Mouse (Mus musculus) neural tube, embryonic 14.5 days (tissue): ENCODE measurements at regions not wholly inside any gene's neighbourhood (a gene's known extent, or its start where the extent isn't known, plus 50 kb on each side); places are given as distances from the start of the nearest gene placed in this dataset.

Source experiments
- ATAC-seq: fragments of 200-750 bp; cut with Nextera tagmentation; 2 replicates; pipeline ENCODE4 v1.8.0; 2017; ENCODE audit warnings: low read depth, mild to moderate bottlenecking, moderate TSS enrichment, moderate library complexity
- H3K27ac ChIP-seq: fragments of 300-500 bp; sonication (generic); 2 replicates; pipeline ENCODE4 v1.5.1; 2014; ENCODE audit warnings: low read depth, mild to moderate bottlenecking, control low read depth, low read length, moderate library complexity, mixed read lengths
- H3K27me3 ChIP-seq: fragments of 300-500 bp; sonication (generic); 2 replicates; pipeline ENCODE4 v1.6.1; 2014; ENCODE audit warnings: low read length; ENCODE audit not compliant: control insufficient read depth, insufficient read depth
- H3K36me3 ChIP-seq: fragments of 300-500 bp; sonication (generic); 2 replicates; pipeline ENCODE4 v1.6.1; 2014; ENCODE audit warnings: low read length, mixed read lengths; ENCODE audit not compliant: control insufficient read depth, insufficient read depth
- H3K4me1 ChIP-seq: fragments of 300-500 bp; sonication (generic); 2 replicates; pipeline ENCODE4 v1.6.1; 2014; ENCODE audit warnings: low read length; ENCODE audit not compliant: control insufficient read depth, insufficient read depth
- H3K4me2 ChIP-seq: fragments of 300-500 bp; sonication (generic); 2 replicates; pipeline ENCODE4 v1.6.1; 2014; ENCODE audit warnings: mild to moderate bottlenecking, low read depth, low read length, control low read depth
- H3K4me3 ChIP-seq: fragments of 300-500 bp; sonication (generic); 2 replicates; pipeline ENCODE4 v1.5.1; 2014; ENCODE audit warnings: low read depth, low read length, control low read depth, mixed read lengths
- H3K9ac ChIP-seq: fragments of 300-500 bp; sonication (generic); replicated peaks from 2 replicates; pipeline ENCODE4 v1.6.1; 2014; ENCODE audit warnings: low read depth, mild to moderate bottlenecking, control low read depth, low read length, mixed read lengths
- H3K9me3 ChIP-seq: fragments of 300-500 bp; sonication (generic); 2 replicates; pipeline ENCODE4 v1.6.1; 2016; ENCODE audit warnings: low read length; ENCODE audit not compliant: control insufficient read depth
- WGBS: fragments of 180-500 bp; shearing (Covaris S2); extraction: QIAGEN DNeasy Blood & Tissue Kit; methylation state at CpG from one replicate; pipeline ENCODE4 v1.1.7; 2014; 5-methylcytosine and 5-hydroxymethylcytosine counted together

GRCm38 (mm10) chr10:17213310-17214064 is 509.5 kb upstream of the Cited2 start:
- ATAC-seq = peak; percentile 49; the same call in 1 of the 2 replicates
- Histone ChIP-seq H3K9ac (no peak overlapping the region), H3K9me3 (no peaks in the 10 kb centered on the region), H3K4me3 (no peak overlapping the region), H3K4me1 (no peaks in the 10 kb centered on the region), H3K27ac (no peak overlapping the region), H3K27me3 (no peaks in the 10 kb centered on the region), H3K36me3 (no peaks in the 10 kb centered on the region), H3K4me2 (no peak overlapping the region)
- WGBS = 23% methylated on average over 7 of the region's 7 CpGs

GRCm38 (mm10) chr10:17214065-17214440 is 509.0 kb upstream of the Cited2 start:
- Histone ChIP-seq H3K9ac (no peak overlapping the region), H3K9me3 (no peaks in the 10 kb centered on the region), H3K4me3 (no peak overlapping the region), H3K27ac (no peak overlapping the region), H3K27me3 (no peaks in the 10 kb centered on the region), H3K4me1 (no peaks in the 10 kb centered on the region), H3K36me3 (no peaks in the 10 kb centered on the region), H3K4me2 (no peak overlapping the region)
- WGBS = 85% methylated on average over 2 of the region's 2 CpGs
- no peak for ATAC-seq

- Histone ChIP-seq H3K4me2 (no peak overlapping the region), H3K27ac (no peak overlapping the region), H3K4me3 (no peak overlapping the region), H3K36me3 (no peaks in the 10 kb centered on the region), H3K9ac (no peak overlapping the region), H3K9me3 (no peaks in the 10 kb centered on the region), H3K27me3 (no peaks in the 10 kb centered on the region), H3K4me1 (no peaks in the 10 kb centered on the region)
- WGBS = 82% methylated on average over 3 of the region's 3 CpGs
- ATAC-seq = no peak
These were observed 508.0 kb upstream of the Cited2 start for GRCm38 (mm10) chr10:17215029-17215428.

- 43% methylated on average over 2 of the region's 2 CpGs for WGBS
- ATAC-seq = no peak
- no peak overlapping the region for H3K4me2 ChIP-seq
These were observed 501.5 kb upstream of the Cited2 start for GRCm38 (mm10) chr10:17221495-17221894.

GRCm38 (mm10) chr10:17225727-17226126 is 497.3 kb upstream of the Cited2 start:
- Histone ChIP-seq H3K9ac (no peak overlapping the region), H3K9me3 (no peaks in the 10 kb centered on the region), H3K27ac (no peak overlapping the region), H3K27me3 (no peaks in the 10 kb centered on the region), H3K4me2 (no peak overlapping the region), H3K4me1 (peaks cover 8% of the 10 kb centered on the region; the same call in 1 of the 2 replicates), H3K36me3 (no peaks in the 10 kb centered on the region), H3K4me3 (no peak overlapping the region)
- 86% methylated on average over 1 of the region's 1 CpGs for WGBS
- no peak for ATAC-seq

More at GRCm38 (mm10) chr10:17221495-17221894, 501.5 kb upstream of the Cited2 start:
- Histone ChIP-seq H3K9ac (no peak overlapping the region), H3K27me3 (no peaks in the 10 kb centered on the region), H3K4me1 (no peaks in the 10 kb centered on the region), H3K27ac (no peak overlapping the region), H3K36me3 (no peaks in the 10 kb centered on the region), H3K9me3 (no peaks in the 10 kb centered on the region), H3K4me3 (no peak overlapping the region)

GRCm38 (mm10) chr10:17230040-17230818 is 492.8 kb upstream of the Cited2 start:
- Histone ChIP-seq H3K27ac (peak overlapping the region; percentile 56), H3K4me2 (peak overlapping the region; percentile 34), H3K9ac (peak overlapping the region; percentile 22; the same call in 1 of the 2 replicates), H3K36me3 (no peaks in the 10 kb centered on the region), H3K4me3 (no peak overlapping the region), H3K9me3 (no peaks in the 10 kb centered on the region), H3K4me1 (peaks cover 8% of the 10 kb centered on the region; the same call in 1 of the 2 replicates), H3K27me3 (no peaks in the 10 kb centered on the region)
- WGBS = 4% methylated on average over 16 of the region's 16 CpGs
- ATAC-seq = peak; percentile 80; the same call in 1 of the 2 replicates

GRCm38 (mm10) chr10:17235955-17236650 is 486.9 kb upstream of the Cited2 start:
- Histone ChIP-seq H3K27ac (no peak overlapping the region), H3K36me3 (no peaks in the 10 kb centered on the region), H3K9me3 (no peaks in the 10 kb centered on the region), H3K27me3 (no peaks in the 10 kb centered on the region), H3K4me2 (no peak overlapping the region), H3K4me3 (no peak overlapping the region), H3K4me1 (peaks cover 9% of the 10 kb centered on the region), H3K9ac (no peak overlapping the region)
- 0 out of 2 replicates have a peak, but pooled peaks have one; percentile 33 for ATAC-seq
- WGBS = 9% methylated on average over 10 of the region's 10 CpGs

- H3K9ac ChIP-seq = no peak overlapping the region
- no peaks in the 10 kb centered on the region for H3K9me3 ChIP-seq
- H3K27me3 ChIP-seq = no peaks in the 10 kb centered on the region
- no peak overlapping the region for H3K4me2 ChIP-seq
- no peaks in the 10 kb centered on the region for H3K36me3 ChIP-seq
- H3K4me3 ChIP-seq = no peak overlapping the region
- ATAC-seq = no peak
- WGBS = 50% methylated on average over 2 of the region's 2 CpGs
- H3K4me1 ChIP-seq = peaks cover 9% of the 10 kb centered on the region
- no peak overlapping the region for H3K27ac ChIP-seq
These were observed 486.3 kb upstream of the Cited2 start for GRCm38 (mm10) chr10:17236761-17237160.
